Mouse (Mus musculus): Measurements from ENCODE around the gene Mid1. TPM values are rescaled to one million over a fixed set of nuclear protein-coding genes. Genes with fewer than 3 reads are reported as not detected.

The Mid1 gene
- polyA plus RNA-seq (2015; fragmentation: Nextera tagmentation; extraction: Ambion mirVana), result 12.6 and 12.8 TPM in 2 replicates

- Histone ChIP-seq H3K4me1 (replicated peaks) (no peaks in the 10 kb centered on the region; the same call in 1 of the 2 replicates), H3K9me3 (no peaks in the 10 kb centered on the region), H3K27me3 (peaks cover 39% of the 10 kb centered on the region), H3K4me2 (replicated peaks) (peak within 1 kb of the TSS; percentile 50), H3K9ac (replicated peaks) (no peak within 1 kb of the TSS), H3K4me3 (replicated peaks) (peak within 1 kb of the TSS; percentile 28), H3K27ac (no peak within 1 kb of the TSS), H3K36me3 (no peaks in the 10 kb centered on the region)
- WGBS, result 22% methylated on average over 10 of the region's 10 CpGs
- ATAC-seq, result no peak
Observed at GRCm38 (mm10) chrX:169685131-169685530, at the start of gene Mid1. Gene Mid1 (plus strand): TSS chrX:169685199.

DNA sequence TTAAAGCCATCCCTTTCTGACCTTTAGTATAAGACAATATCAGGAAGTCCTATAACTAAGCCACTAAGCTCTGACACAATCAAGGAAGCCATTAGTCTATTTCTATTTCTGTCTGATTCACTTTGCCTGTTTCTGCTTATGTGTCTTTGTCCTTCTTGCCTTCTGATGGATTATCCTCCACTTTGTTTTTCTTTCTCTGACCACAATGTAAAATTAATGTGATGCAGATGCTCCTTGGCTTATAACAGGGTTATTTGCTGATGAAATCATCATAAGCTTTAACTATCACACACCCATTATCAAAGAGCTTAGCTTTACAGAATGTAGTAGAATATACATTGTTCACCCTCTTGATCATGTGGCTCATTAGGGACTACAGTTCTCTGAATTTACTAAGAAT, 11.9 kb upstream of the Mid1 start:
- Histone ChIP-seq H3K9ac (replicated peaks) (no peak overlapping the region), H3K4me3 (replicated peaks) (no peak overlapping the region), H3K9me3 (no peaks in the 10 kb centered on the region), H3K4me2 (replicated peaks) (no peak overlapping the region), H3K27ac (no peak overlapping the region), H3K27me3 (peaks cover 45% of the 10 kb centered on the region), H3K36me3 (no peaks in the 10 kb centered on the region), H3K4me1 (replicated peaks) (no peaks in the 10 kb centered on the region)
- no peak for ATAC-seq

DNA sequence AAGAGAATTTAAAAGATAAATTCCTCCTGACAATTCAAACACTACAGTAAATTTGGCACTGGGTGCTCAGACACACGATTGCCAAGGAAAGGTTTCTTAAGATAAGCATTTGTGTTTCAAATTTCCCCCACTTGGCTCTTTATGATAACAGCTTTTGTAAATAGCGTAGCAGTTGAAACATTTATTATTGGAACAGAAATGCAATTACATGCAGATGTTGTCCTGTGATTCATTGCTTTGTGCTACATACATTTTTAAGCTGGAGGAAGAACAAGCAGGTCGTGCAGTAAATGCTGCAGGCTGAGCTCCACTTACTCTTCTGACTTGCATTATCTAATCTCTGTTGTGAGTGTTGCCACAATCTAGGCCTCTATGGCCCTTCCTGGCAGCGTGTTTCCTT, 8.7 kb upstream of the Mid1 start:
- WGBS, result 72% methylated on average over 4 of the region's 4 CpGs
- Histone ChIP-seq H3K27me3 (peaks cover 43% of the 10 kb centered on the region), H3K4me3 (replicated peaks) (no peak overlapping the region), H3K27ac (no peak overlapping the region), H3K9ac (replicated peaks) (no peak overlapping the region), H3K4me1 (replicated peaks) (no peaks in the 10 kb centered on the region), H3K9me3 (no peaks in the 10 kb centered on the region), H3K36me3 (no peaks in the 10 kb centered on the region), H3K4me2 (replicated peaks) (no peak overlapping the region)
- ATAC-seq, result no peak

GRCm38 (mm10) chrX:169685731-169686130, 732 bp downstream of the Mid1 start:
- 42% methylated on average over 8 of the region's 8 CpGs for WGBS
- no peak overlapping the region for H3K4me3 ChIP-seq (replicated peaks)

GRCm38 (mm10) chrX:169691217-169691616, 6.2 kb downstream of the Mid1 start:
- no peak overlapping the region for H3K4me3 ChIP-seq (replicated peaks)
- no peaks in the 10 kb centered on the region for H3K36me3 ChIP-seq
- no peak for ATAC-seq
- H3K27ac ChIP-seq, result no peak overlapping the region
- no peaks in the 10 kb centered on the region for H3K4me1 ChIP-seq (replicated peaks)
- H3K27me3 ChIP-seq, result peaks cover 59% of the 10 kb centered on the region; the same call in 1 of the 2 replicates
- no peak overlapping the region for H3K9ac ChIP-seq (replicated peaks)
- H3K9me3 ChIP-seq, result no peaks in the 10 kb centered on the region
- no peak overlapping the region for H3K4me2 ChIP-seq (replicated peaks)
- 46% methylated on average over 2 of the region's 2 CpGs for WGBS

More at GRCm38 (mm10) chrX:169685731-169686130, 732 bp downstream of the Mid1 start:
- peaks cover 42% of the 10 kb centered on the region for H3K27me3 ChIP-seq
- H3K9me3 ChIP-seq, result no peaks in the 10 kb centered on the region
- no peaks in the 10 kb centered on the region for H3K36me3 ChIP-seq
- ATAC-seq, result no peak
- H3K4me2 ChIP-seq (replicated peaks), result peak overlapping the region; percentile 50
- H3K9ac ChIP-seq (replicated peaks), result no peak overlapping the region
- H3K27ac ChIP-seq, result no peak overlapping the region
- H3K4me1 ChIP-seq (replicated peaks), result no peaks in the 10 kb centered on the region; the same call in 1 of the 2 replicates

DNA sequence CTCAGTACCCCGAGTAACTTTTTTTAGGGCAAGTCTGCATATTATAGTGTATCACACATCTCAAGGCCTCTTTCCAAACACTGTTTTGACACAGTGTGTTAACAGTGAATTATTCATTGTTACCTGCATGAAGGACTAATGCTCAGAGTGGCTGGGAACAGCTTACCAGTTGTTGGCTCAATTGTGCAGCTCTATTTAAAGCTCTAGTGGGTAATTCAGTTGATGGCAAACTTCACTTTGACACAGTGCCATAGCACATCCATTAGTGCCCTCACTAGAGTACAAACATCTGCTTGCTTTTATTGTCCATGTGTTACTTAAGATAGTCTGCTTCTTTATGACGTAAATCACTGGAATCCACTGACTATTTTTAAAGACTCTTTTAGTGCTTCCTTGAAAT, 6.7 kb downstream of the Mid1 start:
- peaks cover 64% of the 10 kb centered on the region for H3K27me3 ChIP-seq

GRCm38 (mm10) chrX:169692225-169692909, 7.4 kb downstream of the Mid1 start:
- Histone ChIP-seq H3K4me3 (replicated peaks) (no peak overlapping the region), H3K36me3 (no peaks in the 10 kb centered on the region), H3K4me2 (replicated peaks) (no peak overlapping the region), H3K9ac (replicated peaks) (no peak overlapping the region), H3K9me3 (no peaks in the 10 kb centered on the region), H3K27me3 (peaks cover 60% of the 10 kb centered on the region), H3K27ac (no peak overlapping the region), H3K4me1 (replicated peaks) (no peaks in the 10 kb centered on the region)
- ATAC-seq, result no peak
- 61% methylated on average over 6 of the region's 6 CpGs for WGBS

More for the DNA sequence above, 6.7 kb downstream of the Mid1 start:
- Histone ChIP-seq H3K27ac (no peak overlapping the region), H3K9ac (replicated peaks) (no peak overlapping the region), H3K4me3 (replicated peaks) (no peak overlapping the region), H3K4me2 (replicated peaks) (no peak overlapping the region), H3K36me3 (no peaks in the 10 kb centered on the region), H3K9me3 (no peaks in the 10 kb centered on the region), H3K4me1 (replicated peaks) (no peaks in the 10 kb centered on the region)
- no peak for ATAC-seq
- WGBS, result 73% methylated on average over 2 of the region's 2 CpGs

- 85% methylated on average over 2 of the region's 2 CpGs for WGBS
- H3K4me1 ChIP-seq (replicated peaks), result no peaks in the 10 kb centered on the region
- no peak overlapping the region for H3K27ac ChIP-seq
Observed at GRCm38 (mm10) chrX:169704016-169704602, 19.1 kb downstream of the Mid1 start.

GRCm38 (mm10) chrX:169723511-169723910, 38.5 kb downstream of the Mid1 start:
- Histone ChIP-seq H3K36me3 (no peaks in the 10 kb centered on the region), H3K4me1 (replicated peaks) (no peaks in the 10 kb centered on the region), H3K4me3 (replicated peaks) (no peak overlapping the region), H3K4me2 (replicated peaks) (no peak overlapping the region), H3K27ac (no peak overlapping the region), H3K27me3 (peaks cover 38% of the 10 kb centered on the region), H3K9ac (replicated peaks) (no peak overlapping the region), H3K9me3 (no peaks in the 10 kb centered on the region)
- ATAC-seq, result no peak
- 90% methylated on average over 1 of the region's 1 CpGs for WGBS

More at GRCm38 (mm10) chrX:169704016-169704602, 19.1 kb downstream of the Mid1 start:
- no peaks in the 10 kb centered on the region for H3K9me3 ChIP-seq
- H3K4me2 ChIP-seq (replicated peaks), result no peak overlapping the region
- no peak for ATAC-seq
- H3K27me3 ChIP-seq, result peaks cover 58% of the 10 kb centered on the region
- H3K9ac ChIP-seq (replicated peaks), result no peak overlapping the region
- no peaks in the 10 kb centered on the region for H3K36me3 ChIP-seq
- H3K4me3 ChIP-seq (replicated peaks), result no peak overlapping the region

GRCm38 (mm10) chrX:169735387-169735969, 50.5 kb downstream of the Mid1 start:
- WGBS, result 27% methylated on average over 3 of the region's 3 CpGs

GRCm38 (mm10) chrX:169758001-169758400, 73.0 kb downstream of the Mid1 start:
- Histone ChIP-seq H3K4me2 (replicated peaks) (no peak overlapping the region), H3K9ac (replicated peaks) (no peak overlapping the region), H3K27me3 (peaks cover 35% of the 10 kb centered on the region; the same call in 1 of the 2 replicates), H3K27ac (no peak overlapping the region), H3K9me3 (no peaks in the 10 kb centered on the region), H3K36me3 (no peaks in the 10 kb centered on the region), H3K4me1 (replicated peaks) (no peaks in the 10 kb centered on the region), H3K4me3 (replicated peaks) (no peak overlapping the region)
- ATAC-seq, result no peak
- WGBS, result 82% methylated on average over 3 of the region's 3 CpGs

More at GRCm38 (mm10) chrX:169735387-169735969, 50.5 kb downstream of the Mid1 start:
- 0 out of 2 replicates have a peak, but pooled peaks cover 3% of the 10 kb centered on the region for H3K4me1 ChIP-seq (replicated peaks)
- no peaks in the 10 kb centered on the region for H3K9me3 ChIP-seq
- H3K9ac ChIP-seq (replicated peaks), result no peak overlapping the region
- H3K27me3 ChIP-seq, result peaks cover 50% of the 10 kb centered on the region; the same call in 1 of the 2 replicates
- peak; percentile 79 for ATAC-seq
- H3K27ac ChIP-seq, result peak overlapping the region; percentile 47; the same call in 1 of the 2 replicates
- H3K36me3 ChIP-seq, result no peaks in the 10 kb centered on the region
- H3K4me3 ChIP-seq (replicated peaks), result no peak overlapping the region
- H3K4me2 ChIP-seq (replicated peaks), result no peak overlapping the region

- no peak within 1 kb of the TSS for H3K27ac ChIP-seq
- H3K4me3 ChIP-seq (replicated peaks), result no peak within 1 kb of the TSS
- no peak within 1 kb of the TSS for H3K4me2 ChIP-seq (replicated peaks)
- WGBS, result 87% methylated on average over 3 of the region's 3 CpGs
- no peaks in the 10 kb centered on the region for H3K4me1 ChIP-seq (replicated peaks)
- peaks cover 14% of the 10 kb centered on the region; the same call in 1 of the 2 replicates for H3K27me3 ChIP-seq
- no peaks in the 10 kb centered on the region for H3K9me3 ChIP-seq
- H3K9ac ChIP-seq (replicated peaks), result no peak within 1 kb of the TSS
- no peak for ATAC-seq
- no peaks in the 10 kb centered on the region for H3K36me3 ChIP-seq
Observed at GRCm38 (mm10) chrX:169779535-169779934, 94.5 kb downstream of the Mid1 start, which contains the start of gene 4933400A11Rik. Gene 4933400A11Rik (minus strand): TSS chrX:169779635.
